Mouse (Mus musculus): Measurements from ENCODE around the gene Cited2. TPM values are rescaled to one million over a fixed set of nuclear protein-coding genes. Genes with fewer than 3 reads are reported as not detected.

Gene Cited2
- polyA plus RNA-seq, 1 experiment = 57.1 TPM

DNA sequence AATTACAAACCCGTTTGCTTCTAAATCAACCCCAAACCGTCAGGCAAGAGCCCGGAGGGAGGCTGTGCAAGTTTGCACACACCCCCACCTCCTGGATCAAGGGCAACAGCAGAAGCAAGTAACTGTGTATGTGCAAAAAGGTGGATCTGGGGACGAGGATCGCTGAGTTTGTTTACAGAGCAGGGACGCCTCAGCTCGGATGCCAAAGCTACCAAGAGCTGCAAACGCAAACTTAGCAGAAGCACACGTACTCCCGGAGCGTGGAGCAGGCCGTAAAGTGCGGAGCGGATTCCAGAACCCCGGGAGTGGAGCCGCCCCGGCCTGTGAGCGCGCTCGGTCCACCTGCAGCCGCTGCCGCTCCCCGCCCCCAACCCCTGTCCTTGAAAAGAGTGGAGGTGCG is 860 bp upstream of the Cited2 start:
- no peak for TF ChIP-seq CTCF (IDR thresholded peaks at IDR 0.05; ENCODE audit: borderline replicate concordance, insufficient read depth, low read length)
- TF ChIP-seq POLR2A (IDR thresholded peaks at IDR 0.05; ENCODE audit: low read depth, low read length) = peak; percentile 74
- H3K27ac ChIP-seq (ENCODE audit: insufficient read depth, low read length) = peak overlapping the region; percentile 64
- H3K4me3 ChIP-seq (ENCODE audit: insufficient read depth, low read length) = peak overlapping the region; percentile 65

GRCm38 (mm10) chr10:17723421-17723841 is 413 bp downstream of the Cited2 start:
- Histone ChIP-seq H3K4me3 (ENCODE audit: insufficient read depth, low read length) (peak overlapping the region; percentile 93), H3K4me1 (ENCODE audit: control insufficient read depth, insufficient read depth, low read length) (peaks cover 13% of the 10 kb centered on the region), H3K27ac (ENCODE audit: insufficient read depth, low read length) (peak overlapping the region; percentile 91)
- TF ChIP-seq POLR2A (IDR thresholded peaks at IDR 0.05; ENCODE audit: low read depth, low read length) (no peak), CTCF (IDR thresholded peaks at IDR 0.05; ENCODE audit: borderline replicate concordance, insufficient read depth, low read length) (no peak)

More for the DNA sequence above, 860 bp upstream of the Cited2 start:
- H3K4me1 ChIP-seq (ENCODE audit: control insufficient read depth, insufficient read depth, low read length) = peaks cover 7% of the 10 kb centered on the region; the same call in 1 of the 2 replicates

DNA sequence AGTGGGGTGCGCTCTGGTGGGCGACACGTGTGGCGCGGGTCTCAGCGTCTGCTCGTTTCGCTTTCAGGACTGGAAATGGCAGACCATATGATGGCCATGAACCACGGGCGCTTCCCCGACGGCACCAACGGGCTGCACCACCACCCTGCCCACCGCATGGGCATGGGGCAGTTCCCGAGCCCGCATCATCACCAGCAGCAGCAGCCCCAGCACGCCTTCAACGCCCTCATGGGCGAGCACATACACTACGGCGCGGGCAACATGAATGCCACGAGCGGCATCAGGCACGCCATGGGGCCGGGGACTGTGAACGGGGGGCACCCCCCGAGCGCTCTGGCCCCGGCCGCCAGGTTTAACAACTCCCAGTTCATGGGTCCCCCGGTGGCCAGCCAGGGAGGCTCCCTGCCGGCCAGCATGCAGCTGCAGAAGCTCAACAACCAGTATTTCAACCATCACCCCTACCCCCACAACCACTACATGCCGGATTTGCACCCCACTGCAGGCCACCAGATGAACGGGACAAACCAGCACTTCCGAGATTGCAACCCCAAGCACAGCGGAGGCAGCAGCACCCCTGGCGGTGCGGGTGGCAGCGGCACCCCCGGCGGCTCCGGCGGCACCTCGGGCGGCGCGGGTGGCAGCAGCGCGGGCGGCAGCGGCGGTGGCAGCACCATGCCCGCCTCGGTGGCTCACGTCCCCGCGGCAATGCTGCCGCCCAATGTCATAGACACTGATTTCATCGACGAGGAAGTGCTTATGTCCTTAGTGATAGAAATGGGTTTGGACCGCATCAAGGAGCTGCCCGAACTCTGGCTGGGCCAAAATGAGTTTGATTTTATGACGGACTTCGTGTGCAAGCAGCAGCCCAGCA is 1.1 kb downstream of the Cited2 start:
- TF ChIP-seq POLR2A (IDR thresholded peaks at IDR 0.05; ENCODE audit: low read depth, low read length) (peak; percentile 48), CTCF (IDR thresholded peaks at IDR 0.05; ENCODE audit: borderline replicate concordance, insufficient read depth, low read length) (peak; percentile 8; the same call in 1 of the 2 replicates)
- Histone ChIP-seq H3K4me1 (ENCODE audit: control insufficient read depth, insufficient read depth, low read length) (peaks cover 13% of the 10 kb centered on the region), H3K4me3 (ENCODE audit: insufficient read depth, low read length) (peak overlapping the region; percentile 93), H3K27ac (ENCODE audit: insufficient read depth, low read length) (peak overlapping the region; percentile 91)

- H3K4me1 ChIP-seq (ENCODE audit: control insufficient read depth, insufficient read depth, low read length) = peaks cover 13% of the 10 kb centered on the region
- peak overlapping the region; percentile 48; the same call in 1 of the 2 replicates for H3K27ac ChIP-seq (ENCODE audit: insufficient read depth, low read length)
- TF ChIP-seq CTCF (IDR thresholded peaks at IDR 0.05; ENCODE audit: borderline replicate concordance, insufficient read depth, low read length) = no peak
- TF ChIP-seq POLR2A (IDR thresholded peaks at IDR 0.05; ENCODE audit: low read depth, low read length) = no peak
- H3K4me3 ChIP-seq (ENCODE audit: insufficient read depth, low read length) = peak overlapping the region; percentile 64
Measured at GRCm38 (mm10) chr10:17725037-17725584, 2.1 kb downstream of the Cited2 start.

DNA sequence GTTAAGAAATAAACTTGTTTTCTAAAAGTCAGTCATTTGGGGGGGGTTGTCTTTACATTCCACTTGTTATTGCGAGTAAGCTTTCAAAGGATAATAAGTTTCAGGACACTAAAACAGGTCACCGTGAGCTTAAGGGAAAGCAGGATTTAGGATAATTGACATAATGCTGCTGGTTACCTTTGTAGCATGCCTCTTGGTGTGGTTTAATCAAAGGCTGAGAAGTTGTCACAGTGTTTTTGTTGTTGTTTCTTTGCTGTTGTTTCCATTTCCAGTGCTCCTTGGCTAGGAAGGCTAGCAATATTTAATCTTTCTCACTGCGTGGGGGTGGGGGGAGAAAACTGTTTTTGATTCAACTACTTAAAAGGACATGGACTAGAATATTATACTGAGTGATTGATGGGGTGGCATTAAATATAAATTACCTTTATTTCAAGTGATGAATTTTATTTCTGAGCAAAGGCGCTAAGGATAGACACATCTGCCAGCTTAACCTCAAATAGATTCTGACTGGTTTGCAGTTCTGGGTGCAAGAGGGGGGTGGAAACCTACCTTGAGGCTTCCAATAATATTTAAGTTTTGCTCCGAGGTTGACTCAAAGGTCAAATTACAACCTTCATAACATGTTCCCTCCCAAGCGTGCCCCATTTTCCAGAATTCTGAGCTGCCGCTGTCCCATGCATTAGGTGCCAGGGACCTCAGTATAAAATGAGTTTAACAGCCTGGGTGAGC is 2.8 kb downstream of the Cited2 start:
- TF ChIP-seq POLR2A (IDR thresholded peaks at IDR 0.05; ENCODE audit: low read depth, low read length) (no peak), CTCF (IDR thresholded peaks at IDR 0.05; ENCODE audit: borderline replicate concordance, insufficient read depth, low read length) (no peak)
- H3K4me3 ChIP-seq (ENCODE audit: insufficient read depth, low read length) = peak overlapping the region; percentile 60
- peaks cover 13% of the 10 kb centered on the region for H3K4me1 ChIP-seq (ENCODE audit: control insufficient read depth, insufficient read depth, low read length)
- H3K27ac ChIP-seq (ENCODE audit: insufficient read depth, low read length) = peak overlapping the region; percentile 53; the same call in 1 of the 2 replicates

DNA sequence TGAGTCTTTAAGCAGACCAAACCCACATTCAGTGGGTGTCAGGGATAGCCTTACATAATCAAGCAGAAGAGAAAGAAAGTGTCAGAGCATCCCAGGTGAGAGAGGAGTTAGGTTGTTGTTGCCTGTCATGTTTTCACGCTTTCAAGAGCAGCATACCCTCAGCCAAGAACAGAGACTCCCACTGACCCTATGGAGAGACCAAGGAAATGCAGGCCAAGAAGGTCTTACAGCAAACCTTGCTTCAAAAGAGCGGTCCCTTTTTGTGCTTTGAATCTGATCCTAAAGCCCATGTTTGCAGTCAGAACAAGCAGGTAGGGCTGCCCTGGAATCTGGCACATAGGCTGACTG is 3.3 kb downstream of the Cited2 start:
- Histone ChIP-seq H3K27ac (ENCODE audit: insufficient read depth, low read length) (peak overlapping the region; percentile 8; the same call in 1 of the 2 replicates), H3K4me1 (ENCODE audit: control insufficient read depth, insufficient read depth, low read length) (peaks cover 13% of the 10 kb centered on the region), H3K4me3 (ENCODE audit: insufficient read depth, low read length) (peak overlapping the region; percentile 60)
- no peak for TF ChIP-seq CTCF (IDR thresholded peaks at IDR 0.05; ENCODE audit: borderline replicate concordance, insufficient read depth, low read length)
- peak; percentile 62 for TF ChIP-seq POLR2A (IDR thresholded peaks at IDR 0.05; ENCODE audit: low read depth, low read length)

GRCm38 (mm10) chr10:17727161-17727925 is 4.3 kb downstream of the Cited2 start:
- H3K4me3 ChIP-seq (ENCODE audit: insufficient read depth, low read length) = no peak overlapping the region
- H3K4me1 ChIP-seq (ENCODE audit: control insufficient read depth, insufficient read depth, low read length) = peaks cover 13% of the 10 kb centered on the region
- H3K27ac ChIP-seq (ENCODE audit: insufficient read depth, low read length) = peak overlapping the region; percentile 66
- peak; percentile 13; the same call in 1 of the 2 replicates for TF ChIP-seq POLR2A (IDR thresholded peaks at IDR 0.05; ENCODE audit: low read depth, low read length)
- TF ChIP-seq CTCF (IDR thresholded peaks at IDR 0.05; ENCODE audit: borderline replicate concordance, insufficient read depth, low read length) = no peak

GRCm38 (mm10) chr10:17727926-17728279 is 4.9 kb downstream of the Cited2 start:
- no peak overlapping the region for H3K4me3 ChIP-seq (ENCODE audit: insufficient read depth, low read length)
- peak overlapping the region; percentile 66 for H3K27ac ChIP-seq (ENCODE audit: insufficient read depth, low read length)
- TF ChIP-seq POLR2A (IDR thresholded peaks at IDR 0.05; ENCODE audit: low read depth, low read length) (no peak), CTCF (IDR thresholded peaks at IDR 0.05; ENCODE audit: borderline replicate concordance, insufficient read depth, low read length) (no peak)
- H3K4me1 ChIP-seq (ENCODE audit: control insufficient read depth, insufficient read depth, low read length) = peaks cover 13% of the 10 kb centered on the region

DNA sequence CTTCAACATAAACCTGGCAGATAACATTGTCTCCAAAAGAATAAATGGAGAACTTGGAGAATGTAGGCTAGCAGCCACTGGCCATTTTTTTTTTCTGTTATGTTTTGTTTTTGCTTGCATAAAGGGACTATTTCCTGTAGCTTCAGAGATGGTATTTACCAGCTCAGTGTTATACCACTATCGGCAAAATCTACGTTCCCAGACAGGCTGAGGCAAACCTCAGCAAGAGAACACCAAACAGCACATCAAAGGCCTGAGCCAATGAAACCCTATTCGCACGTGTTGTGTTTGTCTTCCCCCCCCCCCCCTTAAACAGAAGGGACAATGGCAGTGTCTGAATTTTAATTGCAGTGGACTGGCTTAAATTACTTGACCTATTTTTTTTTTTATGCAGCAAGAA is 5.7 kb downstream of the Cited2 start:
- Histone ChIP-seq H3K4me3 (ENCODE audit: insufficient read depth, low read length) (no peak overlapping the region), H3K27ac (ENCODE audit: insufficient read depth, low read length) (no peak overlapping the region), H3K4me1 (ENCODE audit: control insufficient read depth, insufficient read depth, low read length) (peaks cover 13% of the 10 kb centered on the region)
- TF ChIP-seq CTCF (IDR thresholded peaks at IDR 0.05; ENCODE audit: borderline replicate concordance, insufficient read depth, low read length) = no peak
- TF ChIP-seq POLR2A (IDR thresholded peaks at IDR 0.05; ENCODE audit: low read depth, low read length) = no peak

Measured in embryonic fibroblast, embryonic 13.5 days (primary cell).